Mouse (Mus musculus): ENCODE results near the gene Aldh3b3. TPM values are rescaled to one million over a fixed set of nuclear protein-coding genes. Genes with fewer than 3 reads are reported as not detected.
"Not testable (repeated sequence)": the region's sequence is repeated elsewhere in the genome, so short reads cannot be mapped to it uniquely, and the experiment has no call there.

Gene Aldh3b3
- polyA plus RNA-seq, 1 experiment from 2014 or later: not detected

DNA sequence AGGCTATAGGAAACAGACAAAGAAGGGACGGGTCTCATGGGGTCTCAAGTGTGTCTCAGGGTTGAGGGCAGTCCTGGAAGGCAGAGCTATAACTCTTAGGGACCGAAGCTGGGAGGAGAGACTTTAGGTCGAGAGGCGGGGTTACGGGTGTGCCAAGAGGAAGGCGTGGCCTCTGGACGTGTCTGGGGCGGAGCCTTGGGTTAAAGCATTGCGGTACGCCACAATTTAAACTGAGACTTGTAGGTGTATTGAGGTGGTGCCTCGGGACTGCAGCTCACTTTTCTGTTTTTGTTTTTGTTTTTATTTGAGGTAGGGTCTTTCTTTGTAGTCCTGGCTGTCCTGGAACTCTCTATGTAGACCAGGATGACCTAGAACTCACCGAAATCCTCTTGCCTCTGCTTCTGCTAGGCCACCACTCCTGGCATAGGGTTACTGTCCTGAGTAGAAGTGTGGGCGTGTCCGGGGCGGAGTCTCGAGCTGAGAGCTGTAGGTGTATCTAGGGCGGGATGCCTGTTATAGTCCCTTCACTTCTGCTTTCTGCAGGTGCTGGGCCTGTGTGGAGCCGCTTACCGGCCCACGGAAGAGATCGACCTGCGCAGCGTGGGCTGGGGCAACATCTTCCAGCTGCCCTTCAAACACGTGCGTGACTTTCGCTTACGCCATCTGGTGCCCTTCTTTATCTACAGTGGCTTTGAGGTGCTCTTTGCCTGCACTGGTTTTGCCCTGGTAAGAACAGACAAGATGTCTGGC is 15.3 kb upstream of the Aldh3b3 start:
- 10% methylated on average over 27 of the region's 27 CpGs for WGBS (ENCODE audit: insufficient replicate concordance)
- Histone ChIP-seq H3K27me3 (replicated peaks) (no peaks in the 10 kb centered on the region), H3K36me3 (no peaks in the 10 kb centered on the region), H3K4me1 (peaks cover 31% of the 10 kb centered on the region), H3K9ac (peak overlapping the region; percentile 37; the same call in 1 of the 2 replicates), H3K9me3 (replicated peaks) (no peaks in the 10 kb centered on the region), H3K4me2 (peak overlapping the region; percentile 73), H3K27ac (no peak overlapping the region), H3K4me3 (peak overlapping the region; percentile 49)
- ATAC-seq: peak; percentile 86

DNA sequence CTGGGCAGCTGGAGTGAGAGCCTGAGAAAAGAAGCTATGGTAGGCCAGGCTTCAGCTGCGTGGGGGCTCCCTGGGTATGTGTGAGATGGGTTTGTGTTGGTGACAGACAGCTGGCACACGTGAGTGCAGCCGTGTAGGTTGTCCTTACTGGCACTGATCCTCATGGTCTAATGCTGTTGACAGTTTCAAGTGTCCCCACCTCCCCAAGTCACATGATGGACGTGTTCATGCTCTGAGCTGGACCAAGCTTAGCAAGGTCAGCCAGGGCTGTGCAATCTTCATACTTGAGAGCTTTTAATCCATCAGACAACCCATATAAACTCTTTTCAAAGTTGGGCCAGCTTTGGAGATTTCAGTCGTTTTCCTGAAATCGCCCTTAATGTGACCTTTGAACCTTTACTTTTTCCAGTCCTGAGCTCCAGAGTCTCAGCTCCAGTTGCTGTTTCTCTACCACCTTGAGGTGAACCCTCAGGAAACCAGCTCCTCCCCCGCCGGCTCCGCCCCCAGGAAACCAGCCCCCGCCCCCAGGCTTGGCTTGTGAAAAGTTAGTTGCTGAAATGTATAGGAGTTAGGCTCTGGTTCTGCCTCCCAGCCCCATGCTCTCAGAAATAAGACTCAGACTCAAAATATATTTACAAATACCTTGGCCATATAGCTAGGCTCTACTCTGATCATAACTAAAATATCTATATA is 12.4 kb upstream of the Aldh3b3 start:
- no peak overlapping the region for H3K4me3 ChIP-seq
- 22% methylated on average over 10 of the region's 10 CpGs for WGBS (ENCODE audit: insufficient replicate concordance)
- peaks cover 31% of the 10 kb centered on the region for H3K4me1 ChIP-seq
- no peak overlapping the region for H3K9ac ChIP-seq
- H3K27ac ChIP-seq: no peak overlapping the region
- no peaks in the 10 kb centered on the region for H3K36me3 ChIP-seq
- no peak overlapping the region for H3K4me2 ChIP-seq
- no peaks in the 10 kb centered on the region for H3K9me3 ChIP-seq (replicated peaks)
- ATAC-seq: no peak
- 0 out of 2 replicates have a peak, but pooled peaks cover 3% of the 10 kb centered on the region for H3K27me3 ChIP-seq (replicated peaks)

DNA sequence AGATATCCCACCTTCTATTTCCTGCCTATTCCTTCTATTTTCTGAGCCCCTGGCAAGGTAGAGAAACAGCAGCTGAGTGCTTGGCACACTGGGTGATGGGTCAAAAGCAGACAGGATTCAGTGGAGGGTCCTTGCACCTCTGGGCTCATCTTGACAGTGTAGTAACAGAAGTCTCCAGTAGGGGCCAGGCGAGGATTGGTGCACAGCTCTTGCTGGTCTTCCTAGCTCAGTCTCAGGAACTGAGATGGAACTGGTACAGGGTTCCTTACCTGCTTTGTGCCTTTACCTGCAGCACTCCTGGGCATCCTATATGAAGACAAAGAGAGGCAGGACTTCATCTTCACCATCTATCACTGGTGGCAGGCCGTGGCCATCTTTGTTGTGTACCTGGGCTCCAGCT is 11.7 kb upstream of the Aldh3b3 start:
- WGBS (ENCODE audit: insufficient replicate concordance): 24% methylated on average over 2 of the region's 2 CpGs
- no peak overlapping the region for H3K4me2 ChIP-seq
- H3K4me1 ChIP-seq: peaks cover 31% of the 10 kb centered on the region
- H3K36me3 ChIP-seq: no peaks in the 10 kb centered on the region
- H3K9me3 ChIP-seq (replicated peaks): no peaks in the 10 kb centered on the region
- no peak overlapping the region for H3K9ac ChIP-seq
- ATAC-seq: no peak
- H3K4me3 ChIP-seq: no peak overlapping the region
- no peak overlapping the region for H3K27ac ChIP-seq
- 0 out of 2 replicates have a peak, but pooled peaks cover 3% of the 10 kb centered on the region for H3K27me3 ChIP-seq (replicated peaks)

DNA sequence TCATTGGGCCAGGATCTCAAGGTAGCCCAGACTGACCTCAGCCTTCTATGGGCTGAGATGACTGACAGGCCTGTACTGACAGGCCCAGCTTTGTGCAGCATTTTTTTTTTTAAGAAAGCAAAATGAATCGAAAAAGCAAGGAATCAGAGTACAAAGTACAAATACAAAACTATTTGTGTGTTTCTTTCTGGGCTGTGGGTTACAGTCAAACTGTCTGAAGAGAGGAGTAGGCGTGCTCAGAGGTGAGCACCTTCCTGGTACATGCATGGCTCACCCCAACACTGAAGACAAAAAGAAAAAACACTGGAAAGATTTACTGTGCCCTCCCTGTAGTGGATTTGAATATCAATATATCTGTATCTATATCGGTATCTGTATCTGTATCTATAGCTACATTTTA is 10.6 kb upstream of the Aldh3b3 start:
- H3K4me2 ChIP-seq: no peak overlapping the region
- no peak overlapping the region for H3K4me3 ChIP-seq
- H3K36me3 ChIP-seq: no peaks in the 10 kb centered on the region
- no peak overlapping the region for H3K27ac ChIP-seq
- no peak overlapping the region for H3K9ac ChIP-seq
- no peak for ATAC-seq
- WGBS (ENCODE audit: insufficient replicate concordance): 58% methylated on average over 3 of the region's 3 CpGs
- H3K9me3 ChIP-seq (replicated peaks): no peaks in the 10 kb centered on the region
- peaks cover 24% of the 10 kb centered on the region for H3K4me1 ChIP-seq
- 0 out of 2 replicates have a peak, but pooled peaks cover 3% of the 10 kb centered on the region for H3K27me3 ChIP-seq (replicated peaks)

DNA sequence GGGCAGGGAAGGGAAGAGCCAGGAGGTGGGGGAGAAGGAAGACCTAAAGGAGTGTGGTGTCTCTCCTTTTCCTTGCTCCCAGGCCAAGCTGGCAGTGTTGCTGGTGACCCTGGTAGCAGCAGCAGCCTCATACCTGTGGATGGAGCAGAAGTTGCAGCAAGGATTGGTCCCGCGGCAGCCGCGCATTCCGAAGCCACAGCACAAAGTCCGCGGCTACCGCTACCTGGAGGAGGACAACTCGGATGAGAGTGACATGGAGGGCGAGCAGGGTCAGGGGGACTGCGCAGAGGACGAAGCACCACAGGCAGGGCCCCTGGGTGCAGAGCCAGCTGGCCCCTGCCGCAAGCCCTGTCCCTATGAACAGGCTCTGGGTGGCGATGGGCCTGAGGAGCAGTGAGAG is 9.9 kb upstream of the Aldh3b3 start:
- WGBS (ENCODE audit: insufficient replicate concordance): 65% methylated on average over 14 of the region's 14 CpGs
- H3K4me2 ChIP-seq: no peak overlapping the region
- H3K36me3 ChIP-seq: no peaks in the 10 kb centered on the region
- no peak overlapping the region for H3K9ac ChIP-seq
- ATAC-seq: no peak
- H3K27me3 ChIP-seq (replicated peaks): 0 out of 2 replicates have a peak, but pooled peaks cover 3% of the 10 kb centered on the region
- H3K4me3 ChIP-seq: no peak overlapping the region
- no peaks in the 10 kb centered on the region for H3K9me3 ChIP-seq (replicated peaks)
- no peak overlapping the region for H3K27ac ChIP-seq
- H3K4me1 ChIP-seq: peaks cover 16% of the 10 kb centered on the region

DNA sequence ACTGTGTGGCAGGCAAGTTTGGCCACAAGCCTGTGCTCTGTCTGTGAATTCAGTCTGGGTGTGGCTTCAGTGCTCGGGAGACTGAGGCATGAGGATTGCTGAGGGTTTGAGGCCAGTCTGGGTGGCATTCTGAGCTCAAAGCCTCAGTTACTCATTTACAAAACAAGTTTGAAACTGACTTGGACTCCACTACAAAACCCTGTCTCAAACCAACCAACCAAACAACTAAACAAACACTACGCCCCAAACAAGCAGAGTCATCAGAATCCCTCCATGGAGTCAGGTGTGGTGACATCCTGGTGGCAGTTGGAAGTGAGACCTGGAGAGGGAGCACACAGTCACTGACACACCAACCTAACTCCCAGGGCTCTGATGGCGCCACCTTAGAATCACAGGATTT is 8.1 kb upstream of the Aldh3b3 start:
- no peaks in the 10 kb centered on the region for H3K9me3 ChIP-seq (replicated peaks)
- H3K4me1 ChIP-seq: peaks cover 9% of the 10 kb centered on the region; the same call in 1 of the 2 replicates
- H3K9ac ChIP-seq: no peak overlapping the region
- H3K36me3 ChIP-seq: no peaks in the 10 kb centered on the region
- H3K4me2 ChIP-seq: no peak overlapping the region
- H3K4me3 ChIP-seq: no peak overlapping the region
- ATAC-seq: no peak
- H3K27ac ChIP-seq: no peak overlapping the region
- H3K27me3 ChIP-seq (replicated peaks): peaks cover 3% of the 10 kb centered on the region; the same call in 1 of the 2 replicates
- WGBS (ENCODE audit: insufficient replicate concordance): 63% methylated on average over 3 of the region's 3 CpGs

DNA sequence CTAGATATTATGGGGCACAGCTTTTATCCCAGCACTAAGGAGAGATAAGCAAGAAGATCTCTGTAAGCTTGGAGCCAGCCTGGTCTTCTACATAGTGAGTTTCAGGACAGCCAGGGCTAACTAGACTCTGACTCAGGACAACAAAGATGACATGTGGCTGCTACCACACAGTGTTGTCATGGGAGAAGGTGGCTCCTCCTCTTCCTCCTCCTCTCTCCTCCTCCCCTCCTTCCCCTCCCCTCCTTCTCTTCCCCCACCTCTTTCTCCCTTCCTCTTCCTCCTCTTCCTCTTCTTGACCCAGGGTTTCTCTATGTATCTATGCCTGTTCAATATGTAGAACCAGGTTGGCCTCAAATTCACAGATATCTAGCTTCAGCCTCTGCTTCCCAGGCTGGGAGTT is 7.0 kb upstream of the Aldh3b3 start:
- peaks cover under 1% of the 10 kb centered on the region; the same call in 1 of the 2 replicates for H3K4me1 ChIP-seq
- no peak overlapping the region for H3K27ac ChIP-seq
- ATAC-seq: no peak
- no peaks in the 10 kb centered on the region for H3K36me3 ChIP-seq
- peaks cover 7% of the 10 kb centered on the region; the same call in 1 of the 2 replicates for H3K27me3 ChIP-seq (replicated peaks)
- no peaks in the 10 kb centered on the region for H3K9me3 ChIP-seq (replicated peaks)
- no peak overlapping the region for H3K4me3 ChIP-seq
- H3K4me2 ChIP-seq: no peak overlapping the region
- no peak overlapping the region for H3K9ac ChIP-seq

DNA sequence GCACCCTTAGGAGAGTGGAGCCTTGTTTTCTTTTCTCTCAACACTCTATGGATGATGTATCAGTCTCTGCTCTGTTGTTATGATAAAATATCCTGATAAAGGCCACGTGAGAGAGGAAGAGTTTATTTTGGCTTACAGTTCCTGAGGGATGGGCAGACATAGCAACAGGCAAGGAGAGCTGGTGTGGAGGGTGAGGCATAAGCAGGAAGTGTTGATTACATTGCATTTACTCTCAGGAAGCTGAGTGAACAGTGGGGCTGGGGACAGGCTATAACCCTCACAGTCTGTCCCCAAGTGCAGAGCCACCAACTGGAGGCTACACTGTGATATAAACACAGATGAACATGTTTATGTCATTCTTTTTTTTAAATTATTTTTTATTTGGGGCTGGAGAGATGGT is 6.3 kb upstream of the Aldh3b3 start:
- H3K4me3 ChIP-seq: no peak overlapping the region
- 29% methylated on average over 1 of the region's 1 CpGs for WGBS (ENCODE audit: insufficient replicate concordance)
- no peaks in the 10 kb centered on the region for H3K4me1 ChIP-seq
- H3K36me3 ChIP-seq: no peaks in the 10 kb centered on the region
- H3K9ac ChIP-seq: no peak overlapping the region
- peaks cover 7% of the 10 kb centered on the region; the same call in 1 of the 2 replicates for H3K27me3 ChIP-seq (replicated peaks)
- H3K4me2 ChIP-seq: no peak overlapping the region
- no peaks in the 10 kb centered on the region for H3K9me3 ChIP-seq (replicated peaks)
- ATAC-seq: no peak
- no peak overlapping the region for H3K27ac ChIP-seq

DNA sequence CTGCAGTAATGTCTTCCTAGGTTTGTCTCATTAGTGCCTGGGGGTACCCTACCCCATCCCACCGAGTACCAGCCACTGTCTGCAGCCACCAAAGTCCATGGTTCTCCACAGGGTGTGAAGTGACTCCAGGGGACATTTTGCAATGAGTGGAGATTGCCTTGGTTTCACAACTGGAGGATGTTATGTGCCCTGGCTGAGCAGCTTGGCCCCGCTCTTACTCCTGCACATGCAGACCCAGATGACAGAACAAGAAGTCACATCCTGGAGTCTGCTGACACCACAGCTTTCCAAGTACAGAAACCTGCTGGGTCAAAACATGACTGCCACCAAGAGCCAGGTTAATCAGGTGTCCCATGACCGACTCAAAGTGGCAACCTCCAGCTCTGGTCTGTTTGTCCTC is 3.4 kb upstream of the Aldh3b3 start:
- H3K27ac ChIP-seq: no peak overlapping the region
- H3K27me3 ChIP-seq (replicated peaks): peaks cover 7% of the 10 kb centered on the region; the same call in 1 of the 2 replicates
- H3K4me2 ChIP-seq: no peak overlapping the region
- no peaks in the 10 kb centered on the region for H3K9me3 ChIP-seq (replicated peaks)
- H3K4me3 ChIP-seq: no peak overlapping the region
- H3K4me1 ChIP-seq: no peaks in the 10 kb centered on the region
- no peaks in the 10 kb centered on the region for H3K36me3 ChIP-seq
- H3K9ac ChIP-seq: no peak overlapping the region
- ATAC-seq: no peak
- 59% methylated on average over 3 of the region's 3 CpGs for WGBS (ENCODE audit: insufficient replicate concordance)

DNA sequence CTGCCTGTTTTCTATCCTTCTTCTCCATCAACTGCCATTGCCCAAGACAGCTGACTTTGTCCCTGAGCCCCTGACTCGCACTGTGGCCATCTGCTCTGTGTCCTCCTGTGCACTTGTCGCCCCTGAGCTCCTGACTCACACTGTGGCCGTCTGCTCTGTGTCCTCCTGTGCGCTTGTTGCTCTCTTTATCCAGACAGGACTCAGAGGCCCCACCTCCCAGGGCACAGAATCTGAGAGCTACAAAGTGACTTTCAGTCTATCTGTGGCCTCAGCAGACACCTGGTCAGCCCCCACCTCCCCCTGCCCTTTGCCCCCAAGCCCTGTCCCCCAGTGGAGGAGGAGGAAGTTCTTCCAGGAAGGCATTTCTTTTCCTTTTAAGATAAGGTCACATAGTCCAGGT is 2.6 kb upstream of the Aldh3b3 start:
- Histone ChIP-seq H3K9me3 (replicated peaks) (no peaks in the 10 kb centered on the region), H3K36me3 (no peaks in the 10 kb centered on the region), H3K4me3 (no peak overlapping the region), H3K9ac (no peak overlapping the region), H3K4me2 (no peak overlapping the region), H3K27ac (no peak overlapping the region), H3K4me1 (no peaks in the 10 kb centered on the region), H3K27me3 (replicated peaks) (peaks cover 7% of the 10 kb centered on the region; the same call in 1 of the 2 replicates)
- ATAC-seq: no peak
- 25% methylated on average over 4 of the region's 4 CpGs for WGBS (ENCODE audit: insufficient replicate concordance)

DNA sequence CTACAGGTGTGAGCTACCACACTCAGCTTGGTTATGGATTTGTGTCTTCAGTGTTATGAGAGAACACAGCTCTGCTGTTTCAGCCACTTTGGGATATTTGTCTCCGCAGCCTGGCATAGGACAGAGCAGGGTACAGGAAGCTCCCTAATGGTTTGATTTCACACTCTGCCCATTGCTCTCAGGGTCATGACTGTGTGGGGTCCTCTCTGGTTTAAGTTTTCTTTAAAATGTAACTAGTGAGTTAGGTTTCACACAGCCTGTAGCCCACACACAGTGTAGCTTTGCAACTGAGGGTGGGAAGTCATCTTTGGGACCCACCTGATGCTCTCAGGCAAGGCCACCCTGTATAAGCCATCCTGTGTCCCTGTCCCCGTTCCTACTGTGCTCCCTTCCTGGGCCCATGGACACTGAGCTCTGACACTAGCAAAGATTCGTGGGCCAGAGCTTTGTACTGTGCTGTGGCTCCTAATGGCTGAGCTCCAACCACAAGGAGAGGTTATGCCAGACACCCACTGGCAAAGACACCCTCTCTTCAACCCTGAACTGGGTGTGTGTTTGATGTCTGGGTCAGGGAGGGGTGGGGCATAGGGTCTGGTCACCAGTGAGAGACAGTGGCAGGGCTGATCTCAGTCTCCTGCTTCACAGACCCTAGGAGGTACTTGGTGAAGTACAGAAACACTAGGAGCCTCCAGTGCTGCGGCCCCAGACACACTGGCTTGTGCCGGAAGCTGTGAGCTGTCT is 979 bp upstream of the Aldh3b3 start:
- H3K4me3 ChIP-seq; H3K27me3 ChIP-seq (replicated peaks); H3K9me3 ChIP-seq (replicated peaks); H3K4me1 ChIP-seq; H3K27ac ChIP-seq; H3K36me3 ChIP-seq; ATAC-seq; H3K9ac ChIP-seq; H3K4me2 ChIP-seq: not testable (repeated sequence)
- WGBS (ENCODE audit: insufficient replicate concordance): 64% methylated on average over 5 of the region's 5 CpGs

DNA sequence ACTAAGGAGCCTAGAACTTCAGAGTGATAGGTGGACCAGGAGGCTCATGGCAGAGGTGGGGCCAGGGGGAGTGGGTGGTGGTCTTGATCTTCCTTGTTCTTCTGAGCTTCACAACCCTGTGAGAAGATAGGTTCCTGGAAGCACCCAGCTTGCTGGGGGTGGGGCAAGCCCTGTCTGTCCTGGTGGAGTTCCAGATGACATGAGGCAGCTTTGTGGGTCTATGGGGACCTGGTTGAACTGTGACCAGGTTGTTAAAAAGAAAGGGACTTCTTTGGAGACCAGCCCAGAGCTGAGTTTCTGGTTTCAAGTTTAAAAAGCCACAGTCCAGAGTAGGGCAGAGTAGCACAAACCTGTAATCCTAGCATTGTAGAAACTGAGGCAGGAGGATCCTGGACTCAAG is 585 bp downstream of the Aldh3b3 start:
- H3K4me3 ChIP-seq: no peak overlapping the region

More for the DNA sequence above, 585 bp downstream of the Aldh3b3 start:
- Histone ChIP-seq H3K9ac (no peak overlapping the region), H3K27ac (no peak overlapping the region), H3K9me3 (replicated peaks) (no peaks in the 10 kb centered on the region), H3K27me3 (replicated peaks) (peaks cover 7% of the 10 kb centered on the region; the same call in 1 of the 2 replicates), H3K4me1 (no peaks in the 10 kb centered on the region), H3K4me2 (no peak overlapping the region), H3K36me3 (no peaks in the 10 kb centered on the region)
- no peak for ATAC-seq
